In the genomic region with DNA sequence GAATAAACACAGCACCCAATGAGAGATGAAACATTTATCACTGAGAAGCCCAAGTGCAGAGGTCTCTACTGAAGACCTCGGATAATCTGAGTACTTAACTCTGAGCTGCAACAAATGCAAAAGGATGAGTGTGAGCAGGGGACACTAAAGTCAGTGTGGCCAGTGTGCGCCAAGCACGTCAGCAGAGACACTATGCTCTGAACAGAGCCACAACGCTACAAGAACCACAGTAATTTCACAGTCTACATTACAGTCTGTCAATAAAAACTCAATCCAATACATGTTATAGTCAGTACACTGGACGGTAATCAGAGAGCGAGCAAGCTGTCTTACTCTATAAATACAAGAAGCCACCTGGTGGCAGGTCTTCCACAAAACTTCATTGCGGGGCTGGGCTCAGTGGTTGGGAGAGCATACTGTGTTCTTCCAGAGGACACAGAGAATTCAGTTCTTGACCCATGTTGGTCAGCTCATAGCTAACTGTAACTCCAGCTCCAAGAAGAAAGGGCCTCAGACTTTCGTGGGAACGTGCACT, we compare ENCODE assay signal across 14 mouse cellular contexts. TPM values are rescaled to one million over a fixed set of nuclear protein-coding genes. Genes with fewer than 3 reads are reported as not detected.
DNase-seq lines count a peak whose midpoint lies in the region; ATAC-seq and TF ChIP-seq lines count a peak whose summit lies in the region.
"Had no signal": no experiment of that assay in that cellular context is flagged by ENCODE, and none has a peak within 500 bp of the region (broad histone marks: within the 10 kb centered on the region; RNA-seq: fewer than 3 reads in every experiment).

No protein-coding gene starts in this region.

- H3K9me3 ChIP-seq in kidney, postnatal 0 days (replicated peaks; ENCODE audit: low read length), result no peaks in the 10 kb centered on the region
- no peaks in the 10 kb centered on the region for H3K9me3 ChIP-seq in liver, embryonic 16.5 days (replicated peaks; ENCODE audit: control insufficient read depth, low read length)
- H3K9me3 ChIP-seq: hindbrain, embryonic 15.5 days; stomach, embryonic 15.5 days had no signal

- ATAC-seq in kidney, postnatal 0 days (replicated peaks; ENCODE audit: low FRiP score, low read depth), result no peak
- ATAC-seq in liver, embryonic 16.5 days (ENCODE audit: low read depth), result peak; percentile 35; the same call in 1 of the 2 replicates

- H3K4me2 ChIP-seq in kidney, postnatal 0 days (ENCODE audit: low read length), result no peak overlapping the region
- no peak overlapping the region for H3K4me2 ChIP-seq in liver, embryonic 16.5 days (ENCODE audit: low read depth, low read length)
- H3K4me2 ChIP-seq: hindbrain, embryonic 15.5 days; stomach, embryonic 15.5 days had no signal

- no peaks in the 10 kb centered on the region for H3K27me3 ChIP-seq in kidney, postnatal 0 days (ENCODE audit: insufficient read depth, low read length)
- H3K27me3 ChIP-seq in liver, embryonic 16.5 days (ENCODE audit: control insufficient read depth, insufficient read depth, low read depth, low read length), result no peaks in the 10 kb centered on the region
- H3K27me3 ChIP-seq: hindbrain, embryonic 15.5 days; stomach, embryonic 15.5 days had no signal

- WGBS in kidney, postnatal 0 days, result 74% methylated on average over 9 of the region's 9 CpGs
- WGBS in liver, embryonic 16.5 days (ENCODE audit: insufficient replicate concordance), result 71% methylated on average over 9 of the region's 9 CpGs

- H3K27ac ChIP-seq in kidney, postnatal 0 days, result no peak overlapping the region
- H3K27ac ChIP-seq in liver, embryonic 16.5 days (ENCODE audit: low read length), result no peak overlapping the region
- H3K27ac ChIP-seq: hindbrain, embryonic 15.5 days; macrophage; stomach, embryonic 15.5 days had no signal

- TF ChIP-seq CTCF in kidney, postnatal 0 days (IDR thresholded peaks at IDR 0.05; ENCODE audit: low read depth), result peak; percentile 48

- H3K9ac ChIP-seq in kidney, postnatal 0 days (ENCODE audit: low read depth, low read length), result no peak overlapping the region
- H3K9ac ChIP-seq in liver, embryonic 16.5 days (ENCODE audit: low read depth, low read length), result no peak overlapping the region
- H3K9ac ChIP-seq: hindbrain, embryonic 15.5 days; stomach, embryonic 15.5 days had no signal

- peak; percentile 20 for DNase-seq in embryo, embryonic 10.5 days (ENCODE audit: low spot score)
- no peak for DNase-seq in embryo, embryonic 9.5 days (ENCODE audit: extremely low spot score)
- peak; percentile 35 for DNase-seq in kidney, postnatal 0 days (ENCODE audit: low spot score)
- no peak for DNase-seq in kidney, postnatal 25 days
- DNase-seq in R1 (ENCODE audit: low read depth, low spot score), result peak; percentile 35
- no peak for DNase-seq in neural tube, embryonic 10.5 days (ENCODE audit: extremely low spot score, low spot score)
- no peak for DNase-seq in cerebellum, adult 11 months
- DNase-seq: adrenal gland, adult 8-10 months; cerebellum, adult 11-12 months; right cerebral cortex, postnatal 14 days had no signal

- H3K36me3 ChIP-seq in kidney, postnatal 0 days (ENCODE audit: insufficient read depth, low read length), result peaks cover 46% of the 10 kb centered on the region
- peaks cover 25% of the 10 kb centered on the region for H3K36me3 ChIP-seq in liver, embryonic 16.5 days (ENCODE audit: control insufficient read depth, insufficient read depth)

- H3K4me1 ChIP-seq in kidney, postnatal 0 days (replicated peaks; ENCODE audit: insufficient read depth, low read length), result no peaks in the 10 kb centered on the region
- no peaks in the 10 kb centered on the region for H3K4me1 ChIP-seq in liver, embryonic 16.5 days (ENCODE audit: control insufficient read depth, low read depth, low read length)
- H3K4me1 ChIP-seq: hindbrain, embryonic 15.5 days; stomach, embryonic 15.5 days had no signal

- no peak overlapping the region for H3K4me3 ChIP-seq in kidney, postnatal 0 days (replicated peaks; ENCODE audit: low read depth, low read length)
- no peak overlapping the region for H3K4me3 ChIP-seq in liver, embryonic 16.5 days (ENCODE audit: low read depth, low read length)
- H3K4me3 ChIP-seq: hindbrain, embryonic 15.5 days; stomach, embryonic 15.5 days had no signal

RNA-seq across cellular contexts. Expression of gene Rab21, which starts 18.9 kb away (rescaled TPM):
- polyA plus RNA-seq in kidney, postnatal 0 days (2015; fragmentation: Nextera tagmentation; extraction: Ambion mirVana), result 10.1 and 17.8 TPM in 2 replicates
- polyA plus RNA-seq in liver, embryonic 16.5 days (2015; fragmentation: Nextera tagmentation; extraction: Ambion mirVana), result 1.8 TPM in 2 replicates

RNA-seq across cellular contexts. Expression of gene Tbc1d15, which starts 45.2 kb away (rescaled TPM):
- 52.4 and 52.5 TPM in 2 replicates for polyA plus RNA-seq in kidney, postnatal 0 days (2015; fragmentation: Nextera tagmentation; extraction: Ambion mirVana)
- 33.5 and 35.6 TPM in 2 replicates for polyA plus RNA-seq in liver, embryonic 16.5 days (2015; fragmentation: Nextera tagmentation; extraction: Ambion mirVana)

Comparison
In these comparisons a context has a peak if more than half of its experiments do, and no peak if none do; other contexts are left out.
1. DNase-seq: peak in embryo, embryonic 10.5 days (single experiment), kidney, postnatal 0 days (single experiment) and R1 (single experiment); none in embryo, embryonic 9.5 days (single experiment), kidney, postnatal 25 days (0 of 2), neural tube, embryonic 10.5 days (single experiment) and cerebellum, adult 11 months (single experiment).